In genomic region chr13:91693615-91694014, GRCm38 (mm10) we compare ENCODE assay signal across 20 mouse cellular contexts. TPM values are rescaled to one million over a fixed set of nuclear protein-coding genes. Genes with fewer than 3 reads are reported as not detected.
"Had no signal": no experiment of that assay in that cellular context is flagged by ENCODE, and none has a peak within 500 bp of the region (broad histone marks: within the 10 kb centered on the region; RNA-seq: fewer than 3 reads in every experiment).

No protein-coding gene starts in this region.

- H3K4me3 ChIP-seq: liver, embryonic 13.5 days; liver, embryonic 15.5 days; megakaryocyte, embryonic 14.5 days; midbrain, embryonic 13.5 days; midbrain, embryonic 15.5 days; neural tube, embryonic 12.5 days had no signal

- DNase-seq: liver, embryonic 13.5 days; liver, postnatal 0 days; lung, postnatal 14 days; lung, postnatal 36 days; right cerebral cortex, postnatal 14 days; thymus, adult 2 months; thymus, postnatal 25 days; thymus, postnatal 4 days had no signal

- H3K9me3 ChIP-seq: liver, embryonic 13.5 days; liver, embryonic 15.5 days; megakaryocyte, embryonic 14.5 days; midbrain, embryonic 13.5 days; midbrain, embryonic 15.5 days; neural tube, embryonic 12.5 days had no signal

- H3K27me3 ChIP-seq: liver, embryonic 13.5 days; liver, embryonic 15.5 days; megakaryocyte, embryonic 14.5 days; midbrain, embryonic 13.5 days; midbrain, embryonic 15.5 days; neural tube, embryonic 12.5 days had no signal

- H3K9ac ChIP-seq: liver, embryonic 13.5 days; liver, embryonic 15.5 days; liver, postnatal 0 days; midbrain, embryonic 13.5 days; midbrain, embryonic 15.5 days; neural tube, embryonic 12.5 days had no signal

- H3K27ac ChIP-seq: liver, embryonic 13.5 days; liver, embryonic 15.5 days; macrophage; midbrain, embryonic 13.5 days; midbrain, embryonic 15.5 days; neural tube, embryonic 12.5 days had no signal

- H3K4me1 ChIP-seq: liver, embryonic 13.5 days; liver, embryonic 15.5 days; midbrain, embryonic 13.5 days; midbrain, embryonic 15.5 days; neural tube, embryonic 12.5 days had no signal

- H3K4me2 ChIP-seq: liver, embryonic 13.5 days; liver, embryonic 15.5 days; midbrain, embryonic 11.5 days; midbrain, embryonic 13.5 days; midbrain, embryonic 15.5 days; neural tube, embryonic 12.5 days had no signal

- H3K36me3 ChIP-seq: midbrain, embryonic 15.5 days had no signal

- ATAC-seq: liver, postnatal 0 days; midbrain, embryonic 13.5 days; midbrain, embryonic 15.5 days had no signal

RNA-seq across cellular contexts. Expression of gene Acot12, which starts 47.7 kb away (rescaled TPM):
- total RNA-seq: megakaryocyte progenitor cell, adult 5-6 weeks; monocyte, adult 5-6 weeks; neutrophil, adult 5-6 weeks had no signal
- polyA plus RNA-seq: macrophage; midbrain, embryonic 11.5 days; midbrain, embryonic 13.5 days; neural tube, embryonic 12.5 days; spleen, adult 2 months; urinary bladder, adult 2 months had no signal
